Mouse (Mus musculus) heart, adult 2 months (tissue): ENCODE data around the gene Fndc5.

Source experiments
- CTCF ChIP-seq: fragments of 200-600 bp; IDR thresholded peaks from 2 replicates; pipeline ENCODE4 v1.8.1; 2022; ENCODE audit warnings: antibody characterized with exemption, mild to moderate bottlenecking, moderate library complexity
- EP300 ChIP-seq: fragments of 200-500 bp; IDR thresholded peaks from 2 replicates; pipeline ENCODE4 v1.6.1; 2011; ENCODE audit warnings: low read depth, low read length, control low read depth; ENCODE audit not compliant: insufficient read depth

DNA sequence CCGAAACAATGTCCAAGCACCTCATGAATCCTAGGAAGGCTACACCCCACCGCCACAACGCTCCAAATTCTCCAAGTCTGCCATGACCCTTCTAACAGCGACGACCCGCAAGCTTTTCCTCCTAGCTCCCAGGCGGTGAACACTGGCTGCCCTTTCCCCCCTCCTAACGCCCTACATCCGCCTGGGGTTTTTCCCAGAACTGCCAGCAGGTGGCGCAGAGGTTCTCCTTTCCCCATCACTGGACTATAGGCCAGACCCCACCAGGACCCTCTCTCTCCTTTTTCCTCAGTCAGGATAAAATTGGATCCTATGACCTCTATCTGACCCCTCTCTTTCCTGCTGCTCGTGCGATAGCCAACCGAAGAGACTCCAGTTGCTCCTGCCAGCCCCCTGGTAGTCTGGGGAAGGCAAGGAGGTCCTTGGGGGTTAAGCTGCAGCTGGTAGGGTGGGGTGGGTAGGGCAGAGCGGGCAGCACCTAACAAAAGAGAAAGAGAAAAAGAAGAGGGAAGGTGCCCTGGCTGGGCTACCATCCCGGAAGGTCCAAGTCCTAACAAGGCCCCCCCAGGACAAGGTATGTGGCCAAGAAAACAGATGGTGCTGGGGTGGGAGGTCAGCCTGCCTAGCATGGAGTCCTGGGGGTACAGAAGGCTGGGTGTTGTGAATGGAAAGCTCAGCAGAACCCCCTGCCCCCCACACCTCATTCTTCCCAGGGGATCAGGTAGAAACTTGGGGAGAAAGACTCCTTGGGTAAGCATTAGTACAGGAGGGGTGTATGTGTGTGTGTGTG is 1.8 kb upstream of the Fndc5 start:
- TF ChIP-seq EP300 (no peak), CTCF (peak; percentile 87)
